8 mouse cellular contexts compared by ENCODE assay signal in the genomic region with DNA sequence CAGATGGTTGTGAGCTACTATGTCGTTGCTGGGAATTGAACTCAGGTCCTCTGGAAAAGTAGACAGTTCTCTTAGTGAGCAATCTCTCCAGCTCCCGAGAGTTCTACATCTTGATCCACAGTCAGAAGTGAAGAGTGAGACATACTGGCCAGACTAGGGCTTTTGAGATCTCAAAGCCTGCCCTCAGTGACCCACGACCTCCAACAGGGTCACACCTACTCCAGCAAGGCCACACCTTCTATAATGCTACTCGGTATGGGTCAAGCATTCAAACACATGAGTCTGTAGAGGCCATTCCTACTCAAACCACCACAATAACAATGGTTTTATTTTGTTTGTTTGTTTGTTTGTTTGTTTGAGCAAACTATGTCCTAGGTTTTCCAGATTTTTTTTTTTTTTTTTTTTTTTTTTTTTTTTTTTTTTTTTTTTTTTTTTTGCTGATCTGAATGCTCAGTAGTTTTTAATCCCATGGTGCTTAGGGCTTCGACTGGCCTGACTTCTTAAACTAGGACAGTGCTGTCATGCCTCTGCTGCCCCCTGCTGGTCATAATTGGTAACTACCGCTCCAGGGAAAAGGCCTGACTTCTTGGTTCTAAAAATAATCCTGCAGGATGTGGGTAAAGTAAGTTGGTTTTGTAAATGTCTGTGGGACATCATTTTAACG. TPM values are rescaled to one million over a fixed set of nuclear protein-coding genes. Genes with fewer than 3 reads are reported as not detected.
A peak's percentile ranks its signal among the peaks of the same experiment; 100 is the strongest.
DNase-seq lines count a peak whose midpoint lies in the region; ATAC-seq and TF ChIP-seq lines count a peak whose summit lies in the region.

No protein-coding gene starts in this region.

- H3K4me1 ChIP-seq in G1E (ENCODE audit: insufficient read depth, low read depth, low read length): 0 out of 2 replicates have a peak, but pooled peaks cover 2% of the 10 kb centered on the region

- intact Hi-C loops in heart, postnatal 25 days (cut with DNase I): loop anchor here (2.0 to 5.0 kb wide), 4 partner anchors 60 to 478 kb away; no protein-coding TSS in a partner anchor

- H3K4me3 ChIP-seq in G1E (ENCODE audit: low read depth, low read length): no peak overlapping the region

- peak; percentile 88 for TF ChIP-seq CTCF in G1E (IDR thresholded peaks at IDR 0.05; ENCODE audit: low read depth, low read length)

- ATAC-seq in G1E (ENCODE audit: extremely low read depth, insufficient number of reproducible peaks, low FRiP score, poor library complexity, severe bottlenecking): peak; percentile 72
- peak; percentile 70 for ATAC-seq in erythroid progenitor cell, adult 5-6 weeks (replicated peaks; ENCODE audit: low FRiP score, poor library complexity, severe bottlenecking)

- peaks cover 8% of the 10 kb centered on the region for H3K27me3 ChIP-seq in G1E (ENCODE audit: insufficient read depth, low read length)

- H3K9me3 ChIP-seq in G1E (replicated peaks): no peaks in the 10 kb centered on the region

- H3K36me3 ChIP-seq in G1E (replicated peaks): no peaks in the 10 kb centered on the region

- DNase-seq in G1E (ENCODE audit: low spot score): peak; percentile 34
- peak; percentile 90 for DNase-seq in brain, adult 2 months (ENCODE audit: low read depth, low spot score)
- peak; percentile 50 for DNase-seq in heart, postnatal 25 days (ENCODE audit: low spot score)
- peak; percentile 85 to 90 for DNase-seq in layer of hippocampus, postnatal 14 days (ENCODE audit: low spot score in 2 of 2)
- peak; percentile 75 for DNase-seq in lung, postnatal 25 days (ENCODE audit: low spot score)
- DNase-seq in right cerebral cortex, postnatal 4 days: peak; percentile 86
- peak; percentile 53 for DNase-seq in yolk sac, embryonic 10.5 days (ENCODE audit: low spot score)

RNA-seq across cellular contexts. Expression of gene Helb, which starts 12.1 kb away (rescaled TPM):
- total RNA-seq in G1E (2014; fragmentation: Nextera tagmentation): 44.8 and 58.5 TPM in 2 replicates
- 47.7 and 51.0 TPM in 2 replicates for total RNA-seq in G1E (2017)
- 10.6 and 16.4 TPM in 2 replicates for polyA plus RNA-seq in G1E (2012)
- total RNA-seq in erythroid progenitor cell, adult 5-6 weeks (2015; ENCODE audit: low replicate concordance): 25.6 and 31.0 TPM in 2 replicates
- total RNA-seq in erythroid progenitor cell, adult 5-6 weeks (2017; ENCODE audit: low replicate concordance): 46.1 and 48.0 TPM in 2 replicates
- total RNA-seq in heart, postnatal 25 days (2021): 10 to 100 TPM; 11.7 to 13.7 TPM
- total RNA-seq in layer of hippocampus, postnatal 14 days (2021): 1 to 10 TPM; 3.8 to 4.6 TPM

Comparison
In these comparisons a context has a peak if more than half of its experiments do, and no peak if none do; other contexts are left out.
1. DNase-seq: peak in every context shown above with its lines; median percentile 90 in brain, adult 2 months; 88 in layer of hippocampus, postnatal 14 days; 86 in right cerebral cortex, postnatal 4 days; 75 in lung, postnatal 25 days; 53 in yolk sac, embryonic 10.5 days; 50 in heart, postnatal 25 days; 34 in G1E.